Mouse (Mus musculus) midbrain, postnatal 0 days (tissue): ENCODE data around the gene Pdzrn3. TPM values are rescaled to one million over a fixed set of nuclear protein-coding genes. Genes with fewer than 3 reads are reported as not detected.

Experiments
- ATAC-seq: fragments of 200-750 bp; cut with Nextera tagmentation; 2 replicates; pipeline ENCODE4 v1.8.0; 2017; ENCODE audit warnings: moderate number of reproducible peaks, mild to moderate bottlenecking, moderate TSS enrichment, moderate library complexity; ENCODE audit not compliant: low FRiP score
- DNase-seq: peaks from one replicate; pipeline ENCODE4 v3.0.0-alpha.2; 2015; ENCODE audit warnings: low spot score
- H3K27ac ChIP-seq: fragments of 300-500 bp; sonication (generic); 2 replicates; pipeline ENCODE4 v1.5.1; 2014; ENCODE audit warnings: low read depth, mild to moderate bottlenecking, low read length, mixed read lengths
- H3K27me3 ChIP-seq: fragments of 300-500 bp; sonication (generic); 2 replicates; pipeline ENCODE4 v1.6.1; 2014; ENCODE audit warnings: low read length, control low read depth, mixed read lengths; ENCODE audit not compliant: insufficient read depth
- H3K36me3 ChIP-seq: fragments of 300-500 bp; sonication (generic); 2 replicates; pipeline ENCODE4 v1.6.1; 2014; ENCODE audit warnings: low read length, control low read depth, mixed read lengths; ENCODE audit not compliant: insufficient read depth
- H3K4me1 ChIP-seq: fragments of 300-500 bp; sonication (generic); 2 replicates; pipeline ENCODE4 v1.6.1; 2014; ENCODE audit warnings: mild to moderate bottlenecking, control low read depth, antibody characterized with exemption, low read length, mixed read lengths; ENCODE audit not compliant: insufficient read depth
- H3K4me2 ChIP-seq: fragments of 300-500 bp; sonication (generic); 2 replicates; pipeline ENCODE4 v1.6.1; 2014; ENCODE audit warnings: low read depth, mild to moderate bottlenecking, low read length, mixed read lengths; ENCODE audit not compliant: poor library complexity, severe bottlenecking
- H3K4me3 ChIP-seq: fragments of 300-500 bp; sonication (generic); 2 replicates; pipeline ENCODE4 v1.5.1; 2014; ENCODE audit warnings: low read depth, mild to moderate bottlenecking, low read length, moderate library complexity
- H3K9ac ChIP-seq: fragments of 300-500 bp; sonication (generic); replicated peaks from 2 replicates; pipeline ENCODE4 v1.6.1; 2014; ENCODE audit warnings: mild to moderate bottlenecking, low read length, moderate library complexity, mixed read lengths; ENCODE audit not compliant: poor library complexity, severe bottlenecking
- H3K9me3 ChIP-seq: fragments of 300-500 bp; sonication (generic); 2 replicates; pipeline ENCODE4 v1.6.1; 2016; ENCODE audit warnings: low read length, control low read depth
- CTCF ChIP-seq: IDR thresholded peaks from 2 replicates; pipeline ENCODE4 v1.5.1; 2016; ENCODE audit warnings: antibody characterized with exemption, mild to moderate bottlenecking
- WGBS: fragments of 180-500 bp; shearing (Covaris S2); extraction: QIAGEN DNeasy Blood & Tissue Kit; methylation state at CpG from one replicate; pipeline ENCODE4 v1.1.7; 2014; 5-methylcytosine and 5-hydroxymethylcytosine counted together
- polyA plus RNA-seq: library from polyadenylated mRNA; unstranded; fragments of >200 nt; fragmentation: Nextera tagmentation; extraction: Ambion mirVana; gene quantifications from 2 replicates; pipeline ENCODE4 v1.2.1, GENCODE M21; 2015
- total RNA-seq: library from RNA; depleted of rRNA; stranded (reverse); fragments of >200 nt; gene quantifications from 2 replicates; pipeline ENCODE4 v1.2.3, GENCODE M21; 2014

Gene Pdzrn3
- total and polyA plus RNA-seq, 2 experiments from 2014 or later = 10.8 to 27.2 TPM

GRCm38 (mm10) chr6:101191576-101191975 is 186.1 kb downstream of the Pdzrn3 start:
- ATAC-seq (no peak), DNase-seq (no peak)
- Histone ChIP-seq H3K27me3 (no peaks in the 10 kb centered on the region), H3K27ac (no peak overlapping the region), H3K4me2 (no peak overlapping the region), H3K9ac (no peak overlapping the region), H3K36me3 (no peaks in the 10 kb centered on the region), H3K4me1 (no peaks in the 10 kb centered on the region), H3K9me3 (no peaks in the 10 kb centered on the region), H3K4me3 (no peak overlapping the region)
- 87% methylated on average over 5 of the region's 5 CpGs for WGBS
- TF ChIP-seq CTCF = no peak

- Histone ChIP-seq H3K27me3 (no peaks in the 10 kb centered on the region), H3K4me3 (no peak overlapping the region), H3K9me3 (no peaks in the 10 kb centered on the region), H3K36me3 (no peaks in the 10 kb centered on the region), H3K27ac (peak overlapping the region; percentile 3), H3K4me2 (no peak overlapping the region), H3K9ac (no peak overlapping the region), H3K4me1 (no peaks in the 10 kb centered on the region; the same call in 1 of the 2 replicates)
- 54% methylated on average over 6 of the region's 6 CpGs for WGBS
- no peak for DNase-seq
- TF ChIP-seq CTCF = no peak
- no peak for ATAC-seq
These were observed 190.4 kb downstream of the Pdzrn3 start for GRCm38 (mm10) chr6:101187322-101187721.

GRCm38 (mm10) chr6:101186887-101187286 is 190.8 kb downstream of the Pdzrn3 start:
- Histone ChIP-seq H3K4me2 (no peak overlapping the region), H3K4me1 (no peaks in the 10 kb centered on the region; the same call in 1 of the 2 replicates), H3K4me3 (no peak overlapping the region), H3K27me3 (no peaks in the 10 kb centered on the region), H3K36me3 (no peaks in the 10 kb centered on the region), H3K27ac (0 out of 2 replicates have a peak overlapping the region, but pooled peaks have one; percentile 3), H3K9ac (no peak overlapping the region), H3K9me3 (no peaks in the 10 kb centered on the region)
- 77% methylated on average over 3 of the region's 3 CpGs for WGBS
- ATAC-seq (no peak), DNase-seq (no peak)
- TF ChIP-seq CTCF = no peak

- 58% methylated on average over 10 of the region's 10 CpGs for WGBS
- DNase-seq (peak; percentile 34), ATAC-seq (no peak)
- Histone ChIP-seq H3K27ac (no peak overlapping the region), H3K4me1 (no peaks in the 10 kb centered on the region; the same call in 1 of the 2 replicates), H3K9ac (no peak overlapping the region), H3K4me2 (no peak overlapping the region), H3K4me3 (no peak overlapping the region), H3K27me3 (no peaks in the 10 kb centered on the region), H3K36me3 (no peaks in the 10 kb centered on the region), H3K9me3 (no peaks in the 10 kb centered on the region)
- no peak for TF ChIP-seq CTCF
These were observed 193.5 kb downstream of the Pdzrn3 start for GRCm38 (mm10) chr6:101184103-101184785.

GRCm38 (mm10) chr6:101170699-101171098 is 207.0 kb downstream of the Pdzrn3 start:
- ATAC-seq (no peak), DNase-seq (no peak)
- no peak overlapping the region for H3K4me3 ChIP-seq
- 39% methylated on average over 7 of the region's 7 CpGs for WGBS
- TF ChIP-seq CTCF = no peak
- H3K27ac ChIP-seq = no peak overlapping the region
- no peaks in the 10 kb centered on the region for H3K27me3 ChIP-seq
- H3K9me3 ChIP-seq = no peaks in the 10 kb centered on the region
- no peak overlapping the region for H3K9ac ChIP-seq
- H3K4me2 ChIP-seq = no peak overlapping the region
- H3K36me3 ChIP-seq = 0 out of 2 replicates have a peak, but pooled peaks cover 4% of the 10 kb centered on the region
- 0 out of 2 replicates have a peak, but pooled peaks cover 2% of the 10 kb centered on the region for H3K4me1 ChIP-seq

- no peak for TF ChIP-seq CTCF
- Histone ChIP-seq H3K27me3 (no peaks in the 10 kb centered on the region), H3K9me3 (no peaks in the 10 kb centered on the region), H3K9ac (no peak overlapping the region), H3K27ac (no peak overlapping the region), H3K4me1 (no peaks in the 10 kb centered on the region; the same call in 1 of the 2 replicates), H3K4me3 (no peak overlapping the region), H3K36me3 (peaks cover 15% of the 10 kb centered on the region; the same call in 1 of the 2 replicates), H3K4me2 (no peak overlapping the region)
- ATAC-seq (no peak), DNase-seq (peak; percentile 21)
- 30% methylated on average over 1 of the region's 1 CpGs for WGBS
These were observed 224.2 kb downstream of the Pdzrn3 start for GRCm38 (mm10) chr6:101153511-101153921.
